Mouse (Mus musculus) embryo, embryonic 10.5 days (tissue): ENCODE data around the gene Adra1b.

Experiments used
- DNase-seq: peaks from one replicate; pipeline ENCODE4 v3.0.0-alpha.2; 2015; ENCODE audit warnings: low spot score

Gene Adra1b

GRCm38 (mm10) chr11:43895323-43895722 is 5.7 kb downstream of the Adra1b start:
- no peak for DNase-seq

GRCm38 (mm10) chr11:43892546-43892945 is 8.5 kb downstream of the Adra1b start:
- no peak for DNase-seq

DNA sequence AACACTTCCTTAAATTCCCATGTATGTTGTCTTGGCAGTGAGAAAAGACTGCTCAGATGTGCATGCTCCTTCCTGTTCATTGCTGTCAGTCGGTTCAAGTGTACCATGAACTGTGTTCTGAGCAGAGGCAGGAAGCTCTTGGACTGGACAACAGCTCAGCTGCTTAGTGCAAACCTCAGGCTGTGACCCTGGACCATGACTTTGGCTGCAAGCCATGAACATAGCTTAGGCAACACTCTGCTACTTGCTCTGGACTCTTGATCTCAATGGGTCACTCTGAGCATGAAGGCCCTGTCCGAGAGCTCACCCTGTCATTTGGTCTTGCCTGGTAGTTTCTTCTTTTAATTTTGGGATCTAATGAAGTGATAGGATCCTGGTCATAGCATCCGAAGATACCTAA is 9.6 kb downstream of the Adra1b start:
- DNase-seq: no peak

- peak; percentile 10 for DNase-seq
These were observed 11.6 kb downstream of the Adra1b start for GRCm38 (mm10) chr11:43889208-43889915.

GRCm38 (mm10) chr11:43888736-43889135 is 12.3 kb downstream of the Adra1b start:
- DNase-seq: no peak

DNA sequence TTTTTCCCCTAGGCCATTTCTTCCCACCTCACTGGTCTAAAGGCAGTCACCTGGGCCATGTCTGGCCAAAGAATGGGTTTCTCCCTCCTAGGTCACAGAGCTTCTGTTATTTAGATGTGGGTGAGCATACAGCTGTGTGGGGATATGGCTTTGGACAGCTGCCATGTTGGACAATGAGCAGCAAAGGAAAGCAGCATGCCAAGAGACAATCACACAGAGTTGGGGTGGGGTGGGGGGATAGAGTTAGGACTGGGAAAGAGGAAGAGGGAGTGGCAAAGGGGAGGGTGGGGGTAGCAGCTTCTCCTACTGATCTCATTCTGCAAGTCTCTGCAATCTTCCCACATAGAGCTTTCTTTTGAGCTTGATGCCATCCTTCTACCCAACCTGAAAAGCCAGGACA is 13.4 kb downstream of the Adra1b start:
- DNase-seq: no peak

DNA sequence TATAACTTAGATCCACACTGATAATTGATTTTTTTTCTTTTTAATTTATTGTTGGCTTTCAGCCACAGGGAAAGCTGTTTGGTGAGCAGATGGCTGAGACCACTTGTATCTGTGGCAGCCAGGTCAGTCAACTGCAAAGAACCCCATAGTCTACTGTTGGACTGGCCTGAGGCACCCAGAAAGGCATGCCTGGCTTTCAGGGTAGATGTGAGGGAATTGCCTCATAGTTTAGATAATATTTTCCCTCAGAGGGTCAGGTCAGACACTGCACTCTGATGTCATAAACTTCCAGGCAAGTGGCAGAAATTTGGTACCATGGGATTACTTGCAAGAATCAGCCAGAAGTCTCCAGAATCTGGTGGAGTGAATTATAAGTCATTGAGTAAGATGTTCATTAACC is 16.5 kb downstream of the Adra1b start:
- no peak for DNase-seq

- no peak for DNase-seq
These were observed 17.3 kb downstream of the Adra1b start for GRCm38 (mm10) chr11:43883641-43884181.

DNA sequence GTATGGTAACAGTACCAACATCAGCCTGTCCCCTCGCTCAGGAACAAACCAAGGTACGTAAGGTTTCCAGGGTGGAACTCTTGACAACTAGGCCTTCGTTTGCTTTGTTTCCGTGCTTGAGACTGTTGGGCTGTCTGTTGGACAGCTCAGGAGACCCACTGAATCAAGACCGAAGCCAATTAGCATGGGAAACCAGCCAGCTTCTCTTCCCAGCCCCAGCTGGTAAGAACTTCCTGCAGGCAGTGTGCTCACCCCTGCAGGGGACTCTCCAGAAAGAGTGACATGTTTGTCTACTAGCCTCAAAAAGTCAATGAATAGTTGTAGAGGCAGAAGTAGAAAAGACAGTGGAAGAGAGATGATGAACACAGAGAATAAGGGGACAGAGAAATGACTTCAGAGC is 23.8 kb downstream of the Adra1b start:
- no peak for DNase-seq

GRCm38 (mm10) chr11:43867721-43868281 is 33.2 kb downstream of the Adra1b start:
- no peak for DNase-seq

- DNase-seq: no peak
These were observed 35.5 kb downstream of the Adra1b start for GRCm38 (mm10) chr11:43865298-43866165.

DNA sequence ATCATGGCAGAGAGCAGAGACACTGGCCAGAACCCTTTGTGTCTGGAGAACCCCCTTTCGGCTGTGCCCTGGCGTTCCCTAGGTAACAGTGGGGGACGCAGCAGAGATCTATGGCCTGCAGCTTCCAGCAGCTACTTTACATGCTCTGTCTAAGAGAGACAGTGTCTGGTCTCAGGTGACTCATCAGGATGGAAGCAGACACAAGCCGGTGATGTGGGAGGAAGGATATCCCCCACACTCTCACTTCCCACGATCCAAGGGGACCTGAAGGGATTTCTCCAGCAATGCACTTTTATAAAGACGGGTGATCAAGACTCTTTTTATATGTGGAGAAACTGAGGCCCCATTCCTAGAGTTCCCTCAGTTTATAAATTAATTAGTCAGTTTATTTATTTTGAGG is 48.0 kb downstream of the Adra1b start:
- no peak for DNase-seq

GRCm38 (mm10) chr11:43848056-43848455 is 53.0 kb downstream of the Adra1b start:
- DNase-seq: no peak

DNA sequence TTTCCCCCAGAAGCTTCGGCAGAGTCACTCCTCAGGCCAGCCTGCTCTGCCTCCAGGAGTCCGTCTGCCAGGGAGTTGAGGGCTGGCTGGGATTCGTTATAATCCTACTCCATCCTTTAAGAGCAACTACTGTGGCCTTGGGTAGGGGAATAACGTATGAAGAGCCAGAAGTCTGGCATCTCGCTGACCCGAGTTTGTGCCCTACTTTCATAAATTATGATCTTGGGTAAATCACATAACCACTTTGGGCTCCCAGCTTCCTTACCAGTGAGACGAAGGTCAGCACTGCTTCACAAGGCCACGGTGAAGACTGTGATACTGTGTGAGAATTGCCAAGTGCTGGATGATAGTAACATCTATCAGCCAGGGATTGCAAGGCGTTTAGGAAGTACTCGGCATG is 59.4 kb downstream of the Adra1b start:
- DNase-seq: no peak

DNA sequence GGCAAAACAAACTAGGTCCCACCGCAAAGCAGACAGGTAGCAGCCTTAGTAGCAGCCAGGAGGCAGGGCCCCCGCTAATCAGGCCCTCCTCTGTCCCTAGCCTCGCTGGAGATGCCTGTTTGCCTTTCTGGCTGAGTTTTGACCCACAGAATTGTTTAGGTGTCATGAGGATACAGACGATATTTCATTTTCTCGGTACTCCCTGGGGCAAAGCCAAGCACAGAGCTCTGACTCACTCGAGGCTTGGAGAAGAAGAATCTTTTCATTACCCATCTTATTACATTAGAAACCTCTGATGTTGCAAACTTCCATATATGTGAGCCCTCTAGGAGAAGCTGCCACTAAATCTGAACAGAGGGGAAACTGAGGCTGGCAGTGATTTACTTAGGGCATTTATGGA is 60.5 kb downstream of the Adra1b start:
- DNase-seq: no peak

DNA sequence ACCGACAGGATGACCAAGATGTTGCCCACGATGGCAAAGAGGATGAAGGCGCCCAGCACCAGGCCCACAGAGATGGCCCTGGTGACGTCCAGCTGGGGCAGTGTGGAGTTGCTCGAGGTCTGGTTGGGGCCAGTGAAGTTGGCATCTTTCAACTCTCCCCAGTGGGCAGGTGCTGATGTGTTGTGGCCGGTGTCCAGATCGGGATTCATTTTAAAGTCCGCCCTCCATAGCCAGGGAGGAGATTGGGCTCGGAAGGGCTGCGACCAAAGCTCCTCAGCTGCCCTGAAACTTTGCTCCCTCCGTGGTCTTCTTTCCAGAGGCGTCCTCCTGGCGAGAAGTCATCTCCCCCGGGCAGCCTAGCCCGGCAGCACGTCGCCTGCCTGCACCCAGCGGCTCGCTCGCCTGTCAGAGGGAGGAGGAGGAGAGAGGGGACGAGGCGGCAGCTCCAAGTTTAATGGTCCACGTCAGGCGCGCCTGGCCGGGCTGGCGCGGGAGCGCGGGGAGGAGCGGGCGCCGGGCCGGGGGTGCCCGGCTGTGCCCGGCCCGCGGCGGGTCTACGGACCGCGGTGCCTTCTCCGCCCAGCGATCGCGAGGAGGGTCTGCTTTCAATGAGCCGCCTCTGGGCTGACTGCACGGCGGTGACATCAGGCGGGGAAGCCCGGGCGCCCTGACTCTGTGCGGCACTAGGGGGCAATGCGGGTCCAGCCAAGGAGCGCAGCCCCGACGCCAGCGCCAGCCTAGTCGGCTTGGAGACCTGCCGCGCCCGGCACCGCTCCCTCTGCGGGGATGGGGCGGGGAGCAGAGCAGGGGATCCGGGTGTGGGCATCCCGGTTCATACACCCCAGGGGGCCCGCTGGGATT is 64.9 kb downstream of the Adra1b start:
- peak; percentile 87 for DNase-seq

- DNase-seq: no peak
These were observed 65.6 kb downstream of the Adra1b start for GRCm38 (mm10) chr11:43835456-43835855.

DNA sequence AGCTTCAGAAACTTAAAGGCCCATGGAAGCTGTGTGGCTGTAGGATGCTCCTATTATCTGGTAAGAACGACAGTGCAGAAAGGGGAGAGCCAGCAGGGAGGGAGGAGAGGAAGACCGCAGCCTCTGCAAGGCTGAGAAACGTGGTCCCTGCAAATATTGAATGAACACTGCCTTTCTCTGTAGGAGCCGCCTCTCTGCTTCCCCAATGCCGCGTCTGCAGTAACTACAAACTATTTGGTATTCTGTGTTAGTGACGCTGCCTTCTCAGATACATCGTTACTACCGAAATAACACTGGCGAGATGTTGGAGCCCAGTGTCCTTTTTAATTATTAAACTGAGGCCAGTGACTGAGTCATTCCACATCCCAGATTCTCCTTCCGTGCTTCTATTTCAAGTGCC is 66.5 kb downstream of the Adra1b start:
- no peak for DNase-seq

DNA sequence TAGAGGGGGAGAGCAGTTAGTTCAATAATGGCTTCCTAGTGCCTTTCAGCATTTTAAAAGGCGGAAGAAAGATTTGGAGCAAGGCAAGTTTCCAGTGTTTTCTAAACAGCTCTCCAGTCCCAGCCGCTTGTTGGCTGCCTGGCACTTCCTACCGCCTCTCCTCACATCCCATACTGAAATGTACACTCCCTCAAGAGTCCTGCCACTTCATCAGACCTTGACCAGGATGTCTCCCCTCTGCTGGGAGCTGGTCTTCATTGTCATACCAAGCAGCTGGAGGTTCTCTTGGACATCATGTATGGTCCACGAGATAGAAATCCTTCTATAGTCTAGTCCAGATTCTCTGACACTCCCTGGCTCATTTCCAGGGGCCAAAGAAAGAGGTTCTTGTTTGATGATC is 69.5 kb downstream of the Adra1b start:
- no peak for DNase-seq

DNA sequence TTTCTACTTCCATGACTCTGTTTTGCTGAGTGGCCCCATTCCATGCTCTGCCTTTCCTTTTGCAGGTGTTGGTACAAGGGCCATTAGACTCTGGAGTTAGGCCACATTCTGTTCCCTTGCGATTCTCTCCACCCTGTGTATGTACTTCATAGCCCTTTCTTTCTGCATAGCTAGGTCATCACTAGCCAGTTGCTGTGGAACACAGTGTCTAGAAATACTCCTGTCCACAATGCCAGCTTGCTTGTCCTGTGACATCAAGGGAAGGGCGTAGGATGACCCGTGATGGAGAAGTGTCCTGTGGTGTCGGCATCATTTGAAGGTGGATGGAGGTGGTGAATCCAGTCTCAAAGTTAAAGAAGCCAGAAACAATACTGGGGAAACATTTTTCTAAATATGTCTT is 74.2 kb downstream of the Adra1b start:
- no peak for DNase-seq

DNA sequence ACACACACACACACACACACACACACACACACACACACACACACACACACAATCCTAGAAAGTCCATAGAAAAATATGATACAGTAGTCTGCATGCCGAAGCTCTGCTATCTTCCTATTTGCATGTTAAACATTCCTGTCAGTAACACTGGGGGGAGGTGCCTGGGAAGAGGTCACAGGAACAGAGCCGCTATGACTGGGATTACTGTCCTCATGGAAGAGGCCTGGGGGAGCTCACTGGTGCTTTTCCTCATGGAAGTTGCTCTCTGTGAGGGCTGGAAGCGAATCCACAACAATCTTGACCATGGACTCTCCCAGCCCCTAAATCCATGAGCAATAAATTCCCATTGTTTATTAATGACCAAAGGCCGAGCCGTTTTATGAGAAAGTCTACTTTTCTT is 77.7 kb downstream of the Adra1b start:
- no peak for DNase-seq
